Mouse (Mus musculus) cerebellum, adult 2 months (tissue): ENCODE measurements at regions not wholly inside any gene's neighbourhood (a gene's known extent, or its start where the extent isn't known, plus 50 kb on each side); places are given as distances from the start of the nearest gene placed in this dataset.

ENCODE experiments used
- CTCF ChIP-seq: fragments of 200-500 bp; IDR thresholded peaks from 2 replicates; pipeline ENCODE4 v1.5.1; 2011; ENCODE audit warnings: low read depth, mild to moderate bottlenecking, control low read depth, low read length, moderate library complexity, borderline replicate concordance; ENCODE audit not compliant: insufficient read depth
- POLR2A ChIP-seq: fragments of 200-500 bp; IDR thresholded peaks from 2 replicates; pipeline ENCODE4 v1.6.1; 2011; ENCODE audit warnings: low read length, control low read depth, borderline replicate concordance; ENCODE audit not compliant: insufficient read depth

- no peak for TF ChIP-seq CTCF
- no peak for TF ChIP-seq POLR2A
These were observed 2085.3 kb downstream of the 9330182O14Rik start for GRCm38 (mm10) chr15:42219496-42219895.
